Mouse (Mus musculus) intestine, embryonic 14.5 days (tissue): ENCODE results near the gene Gm20809. TPM values are rescaled to one million over a fixed set of nuclear protein-coding genes. Genes with fewer than 3 reads are reported as not detected.
"Not testable (repeated sequence)": the region's sequence is repeated elsewhere in the genome, so short reads cannot be mapped to it uniquely, and the experiment has no call there.

Experiments used
- ATAC-seq: fragments of 200-750 bp; cut with Nextera tagmentation; replicated peaks from 2 replicates; pipeline ENCODE4 v1.8.0; 2017; ENCODE audit warnings: low read depth, moderate number of reproducible peaks, moderate TSS enrichment, moderate library complexity; ENCODE audit not compliant: low FRiP score, low TSS enrichment
- DNase-seq: peaks from one replicate; pipeline ENCODE4 v3.0.0-alpha.2; 2018; ENCODE audit warnings: low spot score
- H3K27ac ChIP-seq: fragments of 300-500 bp; sonication (generic); 2 replicates; pipeline ENCODE4 v1.5.1; 2014; ENCODE audit warnings: low read depth, mild to moderate bottlenecking, control low read depth
- H3K27me3 ChIP-seq: fragments of 300-500 bp; sonication (generic); replicated peaks from 2 replicates; pipeline ENCODE4 v1.6.1; 2014; ENCODE audit warnings: low read length, control low read depth; ENCODE audit not compliant: control insufficient read depth, insufficient read depth
- H3K36me3 ChIP-seq: fragments of 300-500 bp; sonication (generic); 2 replicates; pipeline ENCODE4 v1.6.1; 2014; ENCODE audit warnings: low read length, control low read depth; ENCODE audit not compliant: control insufficient read depth, insufficient read depth
- H3K4me1 ChIP-seq: fragments of 300-500 bp; sonication (generic); replicated peaks from 2 replicates; pipeline ENCODE4 v1.6.1; 2014; ENCODE audit warnings: low read length, control low read depth, mixed read lengths; ENCODE audit not compliant: control insufficient read depth, insufficient read depth
- H3K4me2 ChIP-seq: fragments of 300-500 bp; sonication (generic); 2 replicates; pipeline ENCODE4 v1.6.1; 2014; ENCODE audit warnings: low read length
- H3K4me3 ChIP-seq: fragments of 300-500 bp; sonication (generic); 2 replicates; pipeline ENCODE4 v1.5.1; 2014; ENCODE audit warnings: low read depth, low read length, control low read depth, mixed read lengths
- H3K9ac ChIP-seq: fragments of 300-500 bp; sonication (generic); 2 replicates; pipeline ENCODE4 v1.6.1; 2014; ENCODE audit warnings: mild to moderate bottlenecking, low read length
- H3K9me3 ChIP-seq: fragments of 300-500 bp; sonication (generic); 2 replicates; pipeline ENCODE4 v1.6.1; 2016; ENCODE audit warnings: low read length, control low read depth; ENCODE audit not compliant: control insufficient read depth
- WGBS: fragments of 180-500 bp; shearing (Covaris S2); extraction: QIAGEN DNeasy Blood & Tissue Kit; methylation state at CpG from one replicate; pipeline ENCODE4 v1.1.7; 2014; 5-methylcytosine and 5-hydroxymethylcytosine counted together
- polyA plus RNA-seq: library from polyadenylated mRNA; unstranded; fragments of >200 nt; fragmentation: Nextera tagmentation; extraction: Ambion mirVana; gene quantifications from 2 replicates; pipeline ENCODE4 v1.2.1, GENCODE M21; 2014

The Gm20809 gene
- polyA plus RNA-seq = not detected in 2 replicates

DNA sequence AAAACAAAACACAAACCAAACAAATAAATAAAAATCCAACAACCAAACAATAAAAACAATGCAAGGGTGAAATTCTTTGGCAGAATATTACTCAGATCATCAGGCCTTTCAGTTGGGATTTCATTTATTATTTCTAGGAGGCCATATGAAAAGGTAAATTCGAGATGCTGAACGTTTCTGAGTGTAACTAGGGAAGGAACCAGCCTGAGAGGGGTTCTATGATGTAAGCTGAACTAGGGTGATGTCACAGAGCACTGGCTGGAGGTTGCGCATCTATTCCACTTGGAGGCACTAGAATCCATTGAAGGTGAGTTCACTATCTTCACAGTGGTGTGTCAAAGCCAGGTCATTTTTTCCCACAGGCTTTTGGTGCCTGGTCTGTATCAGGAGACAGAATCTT lies at the start of gene Gm20809:
TSS of gene Gm20809 (plus strand) at position 301 of the 400 bp plus-strand sequence.
- not testable (repeated sequence) for H3K36me3 ChIP-seq, H3K9me3 ChIP-seq, H3K4me3 ChIP-seq, H3K4me2 ChIP-seq, H3K27ac ChIP-seq, ATAC-seq, H3K9ac ChIP-seq, H3K27me3 ChIP-seq, H3K4me1 ChIP-seq, DNase-seq
- WGBS = no CpG with 5 or more reads among the region's 3 CpGs
